Mouse (Mus musculus): ENCODE measurements around the gene Otogl. TPM values are rescaled to one million over a fixed set of nuclear protein-coding genes. Genes with fewer than 3 reads are reported as not detected.

Gene Otogl
- polyA plus RNA-seq (2015; fragmentation: Nextera tagmentation; extraction: Ambion mirVana) = 0.03 and 0.09 TPM in 2 replicates

DNA sequence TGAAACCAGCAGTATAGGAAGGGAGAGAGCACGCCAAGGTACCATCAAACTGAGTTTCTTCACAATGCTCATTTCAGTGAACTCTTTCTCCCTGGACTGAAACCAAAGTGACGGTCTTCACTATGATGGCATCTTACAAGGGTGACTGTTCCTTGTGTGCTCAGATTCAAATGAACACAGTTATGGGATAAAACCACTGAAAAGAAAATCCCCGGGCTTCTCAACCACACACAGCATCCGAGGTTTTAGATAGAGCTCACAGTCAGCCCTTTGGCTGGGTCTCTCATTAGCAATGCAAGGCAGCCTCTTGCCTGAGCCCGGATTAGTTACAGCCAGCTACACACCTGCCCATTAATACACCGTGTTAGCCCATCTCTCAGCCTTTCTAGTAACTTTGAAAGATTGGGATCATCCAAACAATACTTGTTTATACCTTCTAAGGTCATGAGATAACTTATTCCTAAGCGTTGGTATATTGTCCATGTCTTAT is at the start of gene Otogl:
Otogl (minus strand) TSS at position 51 of the 490 bp plus-strand sequence.

DNA sequence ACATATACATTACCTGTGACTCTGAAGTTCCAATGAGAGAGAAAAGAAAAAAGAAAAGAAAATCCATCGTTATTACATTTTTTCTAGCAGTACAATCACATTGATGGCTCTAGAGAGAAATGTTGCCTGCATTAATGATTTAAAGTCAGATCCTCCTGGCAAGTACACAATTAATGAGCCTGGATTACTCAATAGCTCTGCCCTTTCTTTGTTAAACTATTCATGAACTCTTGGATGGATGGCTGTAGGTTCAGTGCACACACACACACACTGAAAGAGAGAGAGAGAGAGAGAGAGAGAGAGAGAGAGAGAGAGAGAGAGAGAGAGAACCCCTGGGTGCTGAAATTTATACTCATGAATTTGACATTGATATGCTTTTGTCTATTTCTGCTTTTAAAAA is 192.1 kb downstream of the Otogl start, which contains the start of gene Ptprq:
Ptprq (minus strand) TSS at position 246 of the 400 bp plus-strand sequence.

Other genes starting within 250 kb of the Otogl start
- gene Ptprq, start 192.1 kb downstream of the Otogl start, polyA plus RNA-seq (2015; fragmentation: Nextera tagmentation; extraction: Ambion mirVana) = 0.03 and 0.13 TPM in 2 replicates